Comparison of ENCODE assay signal across 8 mouse cellular contexts in genomic region chr1:75435475-75436328, GRCm38 (mm10). TPM values are rescaled to one million over a fixed set of nuclear protein-coding genes. Genes with fewer than 3 reads are reported as not detected.
A peak's percentile ranks its signal among the peaks of the same experiment; 100 is the strongest.
DNase-seq lines count a peak whose midpoint lies in the region; ATAC-seq and TF ChIP-seq lines count a peak whose summit lies in the region.

Gmppa (plus strand) TSS chr1:75435930.

- intact Hi-C loops in left cerebral cortex, adult 2 months (cut with DNase I), result no loop called here

- ATAC-seq in common myeloid progenitor, adult 5-6 weeks (replicated peaks; ENCODE audit: low read depth, poor library complexity, severe bottlenecking), result peak; percentile 93
- ATAC-seq in megakaryocyte, adult 5-6 weeks (ENCODE audit: poor library complexity, severe bottlenecking), result peak; percentile 96

- TF ChIP-seq CTCF in left cerebral cortex, adult 2 months (IDR thresholded peaks at IDR 0.05), result no peak

- H3K27ac ChIP-seq in left cerebral cortex, adult 2 months, result peak within 1 kb of the TSS; percentile 85

- H3K4me3 ChIP-seq in left cerebral cortex, adult 2 months, result peak within 1 kb of the TSS; percentile 73

- peak; percentile 84 for DNase-seq in adipocyte (ENCODE audit: low spot score)
- DNase-seq in gastrocnemius, postnatal 10 days, result peak; percentile 74
- DNase-seq in hindlimb bud, embryonic 11.5 days (ENCODE audit: extremely low spot score, low read depth, low spot score), result peak; percentile 82
- peak; percentile 75 to 82 for DNase-seq in left cerebral cortex, adult 2 months (ENCODE audit: extremely low spot score in 1 of 2, low spot score in 2 of 2)
- DNase-seq in right cerebral cortex, postnatal 10 days (ENCODE audit: low spot score in 2 of 2), result peak; percentile 91 to 92
- DNase-seq in urinary bladder, postnatal 4 days (ENCODE audit: low spot score in 2 of 2), result peak; percentile 69 to 82

RNA-seq across cellular contexts. Expression of gene Gmppa, which starts in this region (rescaled TPM):
- 61.7 and 73.9 TPM in 2 replicates for total RNA-seq in common myeloid progenitor, adult 5-6 weeks (2017)
- 10 to 100 TPM; 35.6 to 39.7 TPM for total RNA-seq in gastrocnemius, postnatal 10 days (2021)
- 10 to 100 TPM; 65.0 to 69.4 TPM for total RNA-seq in left cerebral cortex, adult 2 months (2021)
- 71.8 and 79.4 TPM in 2 replicates for total RNA-seq in megakaryocyte, adult 5-6 weeks (2015)
- total RNA-seq in megakaryocyte, adult 5-6 weeks (2017), result 56.5 and 58.9 TPM in 2 replicates

Comparison
In these comparisons a context has a peak if more than half of its experiments do, and no peak if none do; other contexts are left out.
1. Peak in every context shown above with its lines: DNase-seq, ATAC-seq, H3K4me3 ChIP-seq and H3K27ac ChIP-seq.